Mouse (Mus musculus) forebrain, embryonic 16.5 days (tissue): ENCODE results near the gene Incenp. TPM values are rescaled to one million over a fixed set of nuclear protein-coding genes. Genes with fewer than 3 reads are reported as not detected.
"Not testable (repeated sequence)": the region's sequence is repeated elsewhere in the genome, so short reads cannot be mapped to it uniquely, and the experiment has no call there.

Experiments used
- ATAC-seq: fragments of 200-750 bp; cut with Nextera tagmentation; 2 replicates; pipeline ENCODE4 v1.8.0; 2017; ENCODE audit warnings: mild to moderate bottlenecking, moderate library complexity
- H3K27ac ChIP-seq: fragments of 300-500 bp; sonication (generic); 2 replicates; pipeline ENCODE4 v1.5.1; 2014; ENCODE audit warnings: low read length, control low read depth
- H3K27me3 ChIP-seq: fragments of 300-500 bp; sonication (generic); replicated peaks from 2 replicates; pipeline ENCODE4 v1.6.1; 2014; ENCODE audit warnings: low read length; ENCODE audit not compliant: control insufficient read depth, insufficient read depth
- H3K36me3 ChIP-seq: fragments of 300-500 bp; sonication (generic); 2 replicates; pipeline ENCODE4 v1.6.1; 2014; ENCODE audit not compliant: control insufficient read depth, insufficient read depth
- H3K4me1 ChIP-seq: fragments of 300-500 bp; sonication (generic); replicated peaks from 2 replicates; pipeline ENCODE4 v1.6.1; 2014; ENCODE audit warnings: low read length; ENCODE audit not compliant: control insufficient read depth, insufficient read depth
- H3K4me2 ChIP-seq: fragments of 300-500 bp; sonication (generic); 2 replicates; pipeline ENCODE4 v1.6.1; 2014; ENCODE audit warnings: mild to moderate bottlenecking, low read length, control low read depth
- H3K4me3 ChIP-seq: fragments of 300-500 bp; sonication (generic); replicated peaks from 2 replicates; pipeline ENCODE4 v1.5.1; 2014; ENCODE audit warnings: mild to moderate bottlenecking, low read length, control low read depth
- H3K9ac ChIP-seq: fragments of 300-500 bp; sonication (generic); replicated peaks from 2 replicates; pipeline ENCODE4 v1.6.1; 2014; ENCODE audit warnings: low read depth, low read length, control low read depth
- H3K9me3 ChIP-seq: fragments of 300-500 bp; sonication (generic); 2 replicates; pipeline ENCODE4 v1.6.1; 2016; ENCODE audit warnings: low read length; ENCODE audit not compliant: control insufficient read depth
- WGBS: fragments of 180-500 bp; shearing (Covaris S2); extraction: QIAGEN DNeasy Blood & Tissue Kit; methylation state at CpG from one replicate; pipeline ENCODE4 v1.1.7; 2014; 5-methylcytosine and 5-hydroxymethylcytosine counted together
- polyA plus RNA-seq: library from polyadenylated mRNA; unstranded; fragments of >200 nt; fragmentation: Nextera tagmentation; extraction: Ambion mirVana; gene quantifications from 2 replicates; pipeline ENCODE4 v1.2.1, GENCODE M21; 2015

Gene Incenp
- polyA plus RNA-seq, 1 experiment from 2014 or later: 43.0 TPM

GRCm38 (mm10) chr19:9900696-9901095 is 1.3 kb upstream of the Incenp start:
- H3K27me3 ChIP-seq, H3K9ac ChIP-seq, H3K27ac ChIP-seq, ATAC-seq, H3K4me2 ChIP-seq, H3K9me3 ChIP-seq, H3K4me3 ChIP-seq, H3K36me3 ChIP-seq: not testable (repeated sequence)
- peaks cover 21% of the 10 kb centered on the region for H3K4me1 ChIP-seq
- 93% methylated on average over 2 of the region's 2 CpGs for WGBS

GRCm38 (mm10) chr19:9899780-9900146 is 412 bp upstream of the Incenp start:
- H3K4me1 ChIP-seq: peaks cover 21% of the 10 kb centered on the region
- peak; percentile 84 for ATAC-seq
- WGBS: 7% methylated on average over 10 of the region's 10 CpGs

GRCm38 (mm10) chr19:9898339-9899066 is 848 bp downstream of the Incenp start:
- no peak for ATAC-seq
- 0 out of 2 replicates have a peak, but pooled peaks cover 5% of the 10 kb centered on the region for H3K36me3 ChIP-seq
- peak overlapping the region; percentile 71 for H3K9ac ChIP-seq
- WGBS: 10% methylated on average over 17 of the region's 17 CpGs
- no peaks in the 10 kb centered on the region for H3K9me3 ChIP-seq
- H3K4me1 ChIP-seq: peaks cover 21% of the 10 kb centered on the region
- peak overlapping the region; percentile 78 for H3K4me2 ChIP-seq
- no peaks in the 10 kb centered on the region for H3K27me3 ChIP-seq
- no peak overlapping the region for H3K27ac ChIP-seq
- H3K4me3 ChIP-seq: peak overlapping the region; percentile 91

More at GRCm38 (mm10) chr19:9899780-9900146, 412 bp upstream of the Incenp start:
- peak overlapping the region; percentile 63 for H3K4me2 ChIP-seq
- no peaks in the 10 kb centered on the region for H3K27me3 ChIP-seq
- no peaks in the 10 kb centered on the region for H3K9me3 ChIP-seq
- H3K27ac ChIP-seq: peak overlapping the region; percentile 92
- peak overlapping the region; percentile 91 for H3K4me3 ChIP-seq
- H3K36me3 ChIP-seq: no peaks in the 10 kb centered on the region
- peak overlapping the region; percentile 58 for H3K9ac ChIP-seq

DNA sequence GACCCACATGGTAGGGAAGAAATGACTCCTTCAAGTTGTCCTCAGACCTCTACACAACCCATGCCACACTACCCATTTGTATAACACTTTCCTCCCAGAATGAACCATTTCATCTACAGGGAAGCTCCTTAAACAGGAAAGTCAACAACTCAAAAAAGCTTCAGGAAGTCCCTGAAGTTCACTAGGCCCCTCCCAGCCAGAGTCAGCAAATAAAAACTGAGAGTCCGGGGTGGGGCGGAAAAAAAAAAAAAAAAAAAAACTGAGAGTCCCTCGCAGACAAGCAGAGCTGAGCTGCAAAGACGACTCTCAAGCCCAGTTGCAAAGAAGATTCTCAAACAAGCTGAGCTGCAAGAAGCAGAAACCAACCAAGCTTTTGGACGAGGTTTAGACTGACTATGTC is 3.3 kb downstream of the Incenp start:
- H3K27ac ChIP-seq: no peak overlapping the region
- no peak overlapping the region for H3K4me3 ChIP-seq
- H3K9ac ChIP-seq: no peak overlapping the region
- no peaks in the 10 kb centered on the region for H3K9me3 ChIP-seq
- 73% methylated on average over 5 of the region's 5 CpGs for WGBS
- H3K4me2 ChIP-seq: no peak overlapping the region
- no peaks in the 10 kb centered on the region for H3K27me3 ChIP-seq
- H3K4me1 ChIP-seq: peaks cover 21% of the 10 kb centered on the region
- no peak for ATAC-seq
- 0 out of 2 replicates have a peak, but pooled peaks cover 5% of the 10 kb centered on the region for H3K36me3 ChIP-seq

DNA sequence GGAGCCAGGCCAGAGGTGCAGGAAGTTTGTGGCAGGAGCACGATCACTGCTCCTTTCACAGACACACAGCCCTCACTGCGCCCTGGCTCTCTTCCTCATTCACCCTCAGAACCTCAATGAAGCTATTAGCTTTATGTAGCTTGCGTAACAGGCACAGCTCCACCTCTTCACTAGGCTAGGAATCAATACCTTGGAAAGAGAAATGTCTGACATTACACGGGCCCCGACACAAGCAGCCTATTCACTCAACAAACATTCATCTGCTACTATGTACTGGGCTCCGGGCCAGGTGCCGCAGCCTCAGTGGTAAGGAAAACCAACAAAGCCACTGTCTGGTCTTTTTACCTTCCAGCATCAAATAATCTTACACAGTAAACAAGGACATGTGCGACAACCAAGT is 12.6 kb downstream of the Incenp start:
- H3K4me3 ChIP-seq: no peak overlapping the region
- no peak overlapping the region for H3K27ac ChIP-seq
- no peak overlapping the region for H3K9ac ChIP-seq
- no peaks in the 10 kb centered on the region for H3K9me3 ChIP-seq
- peaks cover 18% of the 10 kb centered on the region for H3K36me3 ChIP-seq
- no peaks in the 10 kb centered on the region for H3K4me1 ChIP-seq
- H3K27me3 ChIP-seq: no peaks in the 10 kb centered on the region
- no peak overlapping the region for H3K4me2 ChIP-seq
- no peak for ATAC-seq
- 73% methylated on average over 8 of the region's 8 CpGs for WGBS

GRCm38 (mm10) chr19:9886348-9886747 is 13.0 kb downstream of the Incenp start:
- Histone ChIP-seq H3K36me3 (peaks cover 18% of the 10 kb centered on the region), H3K9ac (no peak overlapping the region), H3K9me3 (no peaks in the 10 kb centered on the region), H3K27me3 (no peaks in the 10 kb centered on the region), H3K27ac (no peak overlapping the region), H3K4me1 (no peaks in the 10 kb centered on the region), H3K4me3 (no peak overlapping the region), H3K4me2 (no peak overlapping the region)
- ATAC-seq: no peak
- WGBS: 88% methylated on average over 1 of the region's 1 CpGs

DNA sequence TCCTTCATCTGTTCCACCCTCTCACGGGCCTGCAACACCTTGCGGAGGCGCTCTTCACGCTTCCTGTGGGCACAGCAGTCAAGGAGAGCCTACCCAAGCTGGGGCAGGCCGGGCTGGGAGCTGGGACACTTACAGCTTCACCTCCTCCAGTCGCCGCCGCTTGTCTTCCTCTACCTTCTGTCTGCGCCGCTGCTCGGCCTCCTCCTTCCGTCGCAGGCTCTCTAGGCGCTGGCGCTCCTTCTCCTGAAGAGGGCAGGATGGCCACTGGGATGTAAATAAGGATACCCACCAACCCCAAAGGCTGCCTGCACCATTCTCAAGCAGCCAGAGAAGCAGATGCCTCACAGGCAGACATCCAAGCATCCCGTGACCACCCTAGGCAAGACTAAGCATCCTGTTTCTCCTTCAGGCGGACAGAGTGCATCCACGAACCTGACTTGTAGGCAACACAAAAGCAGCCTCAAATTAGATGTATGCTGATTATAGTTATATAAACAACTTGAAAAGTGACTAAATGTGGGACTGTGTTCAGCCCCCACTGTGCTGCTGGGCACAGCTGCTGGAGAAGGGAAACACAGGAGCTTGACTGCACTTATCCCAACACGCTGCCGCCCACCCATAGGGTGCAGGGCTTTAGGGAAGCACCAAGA is 21.0 kb downstream of the Incenp start:
- Histone ChIP-seq H3K9ac (no peak overlapping the region), H3K4me2 (no peak overlapping the region), H3K4me3 (no peak overlapping the region), H3K9me3 (no peaks in the 10 kb centered on the region), H3K36me3 (peaks cover 23% of the 10 kb centered on the region), H3K27ac (no peak overlapping the region), H3K27me3 (no peaks in the 10 kb centered on the region), H3K4me1 (no peaks in the 10 kb centered on the region)
- WGBS: 94% methylated on average over 20 of the region's 20 CpGs
- ATAC-seq: no peak

DNA sequence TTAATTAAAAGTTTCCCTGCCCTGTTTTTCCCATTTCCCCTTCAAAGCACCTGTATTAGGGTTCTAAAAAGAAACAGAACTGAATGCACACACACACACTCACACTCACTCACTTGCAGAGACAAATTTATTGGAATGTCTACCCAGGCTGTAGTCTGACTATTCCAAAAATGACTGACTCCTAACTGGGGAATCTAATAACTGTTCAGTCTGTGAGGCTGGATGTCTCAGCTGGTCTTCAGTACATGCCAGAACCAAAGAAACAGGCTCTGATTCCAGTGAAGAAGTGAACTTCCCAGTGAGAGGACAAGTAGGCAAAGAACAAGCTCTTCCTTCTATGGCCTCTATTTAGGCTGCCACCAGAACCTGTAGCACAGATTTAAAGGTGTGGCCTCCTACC is 33.9 kb downstream of the Incenp start:
- Histone ChIP-seq H3K27me3 (no peaks in the 10 kb centered on the region), H3K27ac (no peak overlapping the region), H3K9me3 (no peaks in the 10 kb centered on the region), H3K4me1 (no peaks in the 10 kb centered on the region), H3K4me2 (no peak overlapping the region), H3K4me3 (no peak overlapping the region), H3K9ac (no peak overlapping the region), H3K36me3 (no peaks in the 10 kb centered on the region)
- no peak for ATAC-seq

GRCm38 (mm10) chr19:9864856-9865255 is 34.5 kb downstream of the Incenp start:
- Histone ChIP-seq H3K4me1 (no peaks in the 10 kb centered on the region), H3K27me3 (no peaks in the 10 kb centered on the region), H3K4me3 (no peak overlapping the region), H3K9ac (no peak overlapping the region), H3K36me3 (no peaks in the 10 kb centered on the region), H3K4me2 (no peak overlapping the region), H3K9me3 (no peaks in the 10 kb centered on the region), H3K27ac (no peak overlapping the region)
- whole genome bisulfite sequencing: 82% methylated on average over 1 of the region's 1 CpGs
- ATAC-seq: no peak
